Mouse (Mus musculus) spleen, postnatal 4 days (tissue): ENCODE data around the gene Zfr2.

Experiments used
- DNase-seq, 2 experiments: peaks; one replicate each; pipeline ENCODE4 v3.0.0; 2022; ENCODE audit warnings: low spot score in 2 of 2

Gene Zfr2

DNA sequence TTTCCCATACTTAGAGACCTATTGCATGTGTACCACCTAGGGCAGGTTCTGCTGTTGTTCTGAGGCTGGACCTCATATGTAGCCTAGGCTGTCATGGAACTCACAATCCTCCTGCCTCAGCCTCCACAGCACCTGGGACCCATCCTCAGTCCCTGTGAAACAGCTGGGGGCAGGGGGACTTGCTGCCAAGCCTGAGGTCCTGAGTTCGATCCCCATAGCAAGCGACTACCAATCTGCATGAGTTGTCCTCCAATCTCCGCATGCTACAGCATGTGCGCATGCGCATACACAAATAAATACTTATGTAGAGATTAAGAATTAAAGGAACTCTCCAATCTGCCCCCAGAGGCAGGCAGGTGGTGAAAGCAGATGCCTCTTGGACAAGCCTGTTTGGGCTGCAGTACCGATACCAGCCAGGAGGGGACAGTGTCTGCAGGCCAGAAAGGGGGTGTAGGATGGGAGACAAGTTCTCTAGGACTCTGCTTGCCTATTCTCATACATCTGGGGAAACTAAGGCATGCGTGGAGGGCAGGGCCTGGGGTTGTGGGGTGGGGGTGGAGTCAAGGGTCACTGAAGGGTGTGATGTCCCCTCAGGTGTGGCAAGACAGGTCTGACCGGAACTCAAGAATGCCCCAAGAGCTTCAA, 54.7 kb downstream of the Zfr2 start:
- peak; percentile 83 to 95 for DNase-seq

- DNase-seq, result peak; percentile 64 to 87
These were observed 55.6 kb downstream of the Zfr2 start for GRCm38 (mm10) chr10:81288601-81289000.

DNA sequence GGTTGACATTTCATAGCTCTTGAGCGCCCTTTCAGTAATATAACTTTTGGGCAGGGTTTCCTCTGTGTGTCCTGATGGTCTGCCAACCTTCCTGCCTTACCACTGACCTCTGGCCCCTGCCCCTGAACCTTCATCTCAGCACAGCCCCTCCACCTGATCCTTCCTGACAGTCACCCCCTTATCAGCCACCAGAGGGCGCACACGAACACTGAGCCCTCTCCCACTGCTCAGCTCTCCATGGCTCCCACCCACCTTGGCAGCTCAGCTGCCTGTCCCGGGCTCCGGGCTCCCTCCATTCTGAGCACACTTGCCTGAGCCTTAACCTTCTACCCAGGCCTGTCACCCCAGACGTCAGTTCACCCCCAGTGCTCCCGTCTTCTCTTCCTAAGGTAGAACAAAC, 56.3 kb downstream of the Zfr2 start:
- DNase-seq, result peak; percentile 58 to 85

- no peak for DNase-seq
These were observed 56.9 kb downstream of the Zfr2 start for GRCm38 (mm10) chr10:81289811-81290210.

- DNase-seq, result no peak
These were observed 57.9 kb downstream of the Zfr2 start for GRCm38 (mm10) chr10:81290698-81291460.

DNA sequence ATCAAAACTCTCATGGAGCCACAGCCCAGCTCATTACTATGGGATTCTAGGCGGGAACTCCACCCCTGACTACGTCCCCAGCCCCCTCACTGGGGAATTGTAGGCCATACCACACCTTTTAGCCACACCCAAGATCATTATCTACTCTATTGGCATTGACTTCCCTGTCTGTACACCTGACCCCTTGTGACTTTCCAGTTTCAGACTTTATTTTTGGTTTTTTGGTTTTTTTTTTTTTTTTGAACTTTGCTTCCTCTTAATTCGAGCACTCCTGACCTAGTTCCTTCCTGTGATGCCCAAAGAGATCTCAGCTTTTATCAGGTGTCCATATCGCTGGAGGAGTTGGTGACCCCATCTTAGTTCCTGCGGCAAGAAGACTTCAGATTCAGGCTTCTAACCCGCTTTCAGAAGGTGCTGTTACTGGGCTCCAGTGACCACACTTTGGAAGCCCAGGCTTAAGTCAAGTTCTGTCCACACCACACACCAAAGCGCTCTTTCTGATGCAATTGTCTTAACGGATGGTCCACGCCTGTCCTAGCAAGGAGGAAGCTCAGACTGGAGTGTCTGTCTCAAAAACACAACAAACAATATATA, 58.7 kb downstream of the Zfr2 start, which contains the start of gene Tjp3:
Tjp3 (minus strand) TSS at position 71 of the 594 bp plus-strand sequence.
- DNase-seq, result no peak

- peak; percentile 99 for DNase-seq
These were observed 59.8 kb downstream of the Zfr2 start, which contains the start of gene Pip5k1c for GRCm38 (mm10) chr10:81292554-81293333. Pip5k1c (plus strand) TSS chr10:81292963.

DNA sequence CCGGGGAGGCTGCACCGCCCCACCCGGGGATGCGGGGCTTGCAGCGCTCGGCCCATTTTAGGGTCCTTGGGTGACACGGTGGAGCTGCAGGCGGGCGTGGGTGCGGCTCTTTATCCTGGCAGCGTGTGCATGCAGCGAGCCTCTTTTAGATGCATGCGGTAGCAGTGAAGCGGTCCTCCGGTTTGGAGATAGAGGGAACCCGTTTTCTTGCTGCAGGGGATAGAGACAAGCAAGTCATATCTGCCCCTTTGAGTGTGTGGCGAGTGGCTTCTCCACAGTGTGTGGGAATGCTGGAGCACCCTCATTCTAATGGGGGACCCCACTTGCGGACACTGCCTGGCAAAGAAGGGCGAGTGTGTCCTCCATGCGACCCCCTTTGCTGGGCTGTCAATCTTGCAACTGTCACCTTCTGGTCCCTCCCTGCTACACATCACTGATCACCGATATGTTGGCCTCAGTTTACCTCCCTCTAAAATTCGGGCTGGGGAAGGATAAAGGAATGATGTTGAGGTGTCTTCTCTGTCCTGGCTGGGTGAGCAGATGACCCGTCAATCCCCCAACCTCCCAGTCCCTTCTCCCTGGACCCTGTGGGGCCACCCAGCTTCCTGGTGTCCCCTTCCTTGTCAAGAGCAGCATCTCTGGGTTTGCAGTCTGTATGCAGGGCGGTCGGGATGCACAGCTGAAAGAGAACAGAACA, 60.5 kb downstream of the Zfr2 start:
- no peak for DNase-seq

- DNase-seq, result no peak
These were observed 61.5 kb downstream of the Zfr2 start for GRCm38 (mm10) chr10:81294442-81294841.

DNA sequence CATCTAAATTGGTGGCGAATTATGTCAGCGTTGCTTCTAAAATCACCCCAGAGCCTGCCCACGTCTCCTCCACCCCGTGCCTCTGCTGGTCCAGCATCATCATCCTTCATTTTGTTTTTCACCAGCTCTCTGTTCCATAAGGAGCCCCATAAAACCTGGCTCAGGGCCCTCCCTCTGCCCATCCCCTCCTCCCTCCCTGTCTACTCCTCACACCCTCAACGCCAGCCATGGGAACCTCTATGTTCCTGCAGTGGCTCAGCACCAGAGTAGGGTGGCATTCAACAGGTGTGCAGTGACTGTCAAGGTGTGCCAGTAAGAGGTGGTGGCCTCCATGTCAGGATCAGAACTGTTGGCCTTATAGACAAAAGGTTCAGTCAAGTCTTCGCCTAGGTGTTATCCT, 62.2 kb downstream of the Zfr2 start:
- no peak for DNase-seq

DNA sequence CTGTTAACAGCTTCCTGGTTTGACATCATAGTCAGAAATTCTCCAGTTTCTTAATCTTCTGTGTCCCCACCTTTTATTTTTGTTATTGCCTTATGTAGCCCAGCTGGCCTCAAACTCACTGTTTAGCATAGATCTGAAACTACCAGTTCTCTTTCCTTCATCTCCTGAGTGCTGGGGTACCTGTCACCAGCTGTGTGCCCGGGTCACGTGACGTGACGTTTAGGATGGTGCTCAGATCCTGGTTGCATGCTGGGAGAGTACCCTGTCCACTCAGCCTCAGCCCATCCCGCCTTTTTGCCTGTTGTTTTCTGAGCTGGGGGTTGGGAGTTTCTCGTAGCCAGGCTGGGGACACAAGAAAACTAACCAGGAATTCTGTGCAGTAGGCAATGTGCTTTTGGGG, 64.3 kb downstream of the Zfr2 start:
- no peak for DNase-seq

DNA sequence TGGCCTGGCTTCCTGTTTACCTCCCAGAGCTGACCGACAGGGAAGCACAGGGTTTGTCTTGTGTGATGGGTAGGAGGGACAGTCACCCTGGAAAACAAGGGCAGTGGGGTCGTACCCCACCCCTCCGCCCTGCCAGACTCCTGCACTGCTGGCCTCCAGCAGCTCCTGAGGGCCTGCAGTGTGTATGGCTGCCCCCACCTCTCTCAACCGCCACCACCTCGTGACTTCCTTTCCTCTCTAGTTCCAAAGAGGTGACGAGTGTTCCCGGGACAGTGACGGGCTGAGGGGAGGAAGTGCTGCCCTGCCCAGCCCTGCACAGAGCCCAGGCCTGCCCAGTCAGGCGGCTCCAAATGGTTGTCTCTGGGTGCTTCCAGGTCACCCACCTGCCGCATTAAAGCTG, 64.9 kb downstream of the Zfr2 start:
- DNase-seq, result peak; percentile 56 to 79

DNA sequence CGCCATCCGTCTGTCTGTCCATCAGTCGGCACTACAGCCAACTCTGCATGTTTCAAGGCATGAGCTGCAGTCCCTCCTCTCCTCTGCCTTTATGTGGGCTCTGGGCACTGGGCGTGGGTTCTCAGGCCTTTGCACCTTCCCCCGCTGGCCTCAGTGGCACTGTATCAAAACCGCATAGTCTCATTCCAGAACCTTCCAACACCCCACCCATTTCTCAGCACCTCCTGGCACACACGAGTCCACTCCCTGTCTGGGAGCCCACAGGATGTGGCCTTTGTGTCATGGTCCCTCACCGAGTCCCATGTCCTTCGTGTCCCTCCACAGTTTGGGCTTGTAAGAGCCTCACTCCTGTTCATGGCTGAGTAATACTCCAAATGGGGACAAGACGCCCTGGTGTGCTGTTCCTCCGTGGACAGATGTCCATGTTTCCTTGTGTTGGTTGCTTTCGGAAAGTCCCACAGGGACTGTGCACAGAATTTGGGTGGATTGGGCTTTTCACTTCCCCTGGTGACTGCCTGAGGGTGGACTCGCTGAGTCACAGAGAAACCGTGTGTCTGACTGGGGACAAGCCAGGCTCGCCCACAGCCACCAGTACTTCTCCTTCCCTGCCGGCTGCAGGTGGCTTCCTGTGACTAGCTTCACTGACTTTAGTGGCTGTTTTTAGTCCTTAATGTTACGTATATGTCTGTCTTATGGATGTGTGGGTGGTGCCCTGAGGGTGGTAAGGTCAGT, 65.6 kb downstream of the Zfr2 start:
- DNase-seq, result peak in 1 of 2 experiments; percentile 62

- DNase-seq, result no peak
These were observed 66.8 kb downstream of the Zfr2 start for GRCm38 (mm10) chr10:81299585-81300351.

DNA sequence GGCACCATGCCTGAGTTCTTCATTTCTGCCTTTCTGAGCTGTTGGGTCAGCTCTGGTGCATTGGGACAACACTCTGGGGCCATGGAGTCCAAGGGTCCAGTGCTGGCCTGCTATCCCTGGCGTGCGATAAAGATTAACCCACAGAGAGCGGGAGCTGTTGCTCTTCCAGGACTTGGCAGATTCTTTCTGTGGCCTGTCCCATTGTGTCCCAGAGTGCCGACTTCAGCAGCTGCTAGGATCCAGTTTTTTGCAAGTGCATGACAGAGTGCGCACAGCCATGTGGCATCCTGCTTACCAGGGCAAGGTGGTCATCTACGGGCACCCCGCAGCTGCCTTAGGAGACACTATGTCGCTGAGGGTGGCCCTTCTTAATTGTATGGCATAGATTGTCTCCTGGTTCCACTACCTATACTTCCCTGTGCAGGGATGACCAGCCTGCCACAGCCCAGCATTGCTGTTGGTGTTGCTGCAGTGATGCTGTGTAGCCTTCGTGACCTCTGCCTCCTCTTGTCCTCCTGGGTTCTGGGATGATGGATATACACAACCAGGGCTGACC, 67.5 kb downstream of the Zfr2 start:
- DNase-seq, result no peak

- DNase-seq, result no peak
These were observed 68.4 kb downstream of the Zfr2 start for GRCm38 (mm10) chr10:81301321-81301720.
